Mouse (Mus musculus): Measurements from ENCODE around the gene Efna5. TPM values are rescaled to one million over a fixed set of nuclear protein-coding genes. Genes with fewer than 3 reads are reported as not detected.

Efna5 gene
- polyA plus RNA-seq, 1 experiment from 2014 or later: 75.1 TPM

GRCm38 (mm10) chr17:62685181-62685580 lies 195.9 kb downstream of the Efna5 start:
- no peak overlapping the region for H3K9ac ChIP-seq
- ATAC-seq (ENCODE audit: low FRiP score, low read depth): no peak
- H3K27ac ChIP-seq: peak overlapping the region; percentile 33; the same call in 1 of the 2 replicates
- H3K4me3 ChIP-seq: no peak overlapping the region
- no peaks in the 10 kb centered on the region for H3K27me3 ChIP-seq
- peaks cover 37% of the 10 kb centered on the region for H3K4me1 ChIP-seq
- no peaks in the 10 kb centered on the region for H3K9me3 ChIP-seq
- H3K4me2 ChIP-seq (replicated peaks): no peak overlapping the region
- WGBS: 46% methylated on average over 6 of the region's 6 CpGs
- H3K36me3 ChIP-seq: no peaks in the 10 kb centered on the region

GRCm38 (mm10) chr17:62683142-62683541 lies 198.0 kb downstream of the Efna5 start:
- no peak overlapping the region for H3K4me2 ChIP-seq (replicated peaks)
- H3K9ac ChIP-seq: no peak overlapping the region
- ATAC-seq (ENCODE audit: low FRiP score, low read depth): no peak
- H3K36me3 ChIP-seq: no peaks in the 10 kb centered on the region
- WGBS: 85% methylated on average over 5 of the region's 5 CpGs
- H3K9me3 ChIP-seq: no peaks in the 10 kb centered on the region
- H3K4me1 ChIP-seq: peaks cover 33% of the 10 kb centered on the region
- H3K27ac ChIP-seq: no peak overlapping the region
- no peak overlapping the region for H3K4me3 ChIP-seq
- no peaks in the 10 kb centered on the region for H3K27me3 ChIP-seq

- Histone ChIP-seq H3K36me3 (no peaks in the 10 kb centered on the region), H3K9ac (no peak overlapping the region), H3K4me3 (no peak overlapping the region), H3K4me2 (replicated peaks) (no peak overlapping the region), H3K9me3 (no peaks in the 10 kb centered on the region), H3K27me3 (no peaks in the 10 kb centered on the region), H3K4me1 (peaks cover 37% of the 10 kb centered on the region), H3K27ac (no peak overlapping the region)
- WGBS: 26% methylated on average over 1 of the region's 1 CpGs
- ATAC-seq (ENCODE audit: low FRiP score, low read depth): no peak
Observed at GRCm38 (mm10) chr17:62681726-62682125, 199.4 kb downstream of the Efna5 start.

- Histone ChIP-seq H3K27ac (no peak overlapping the region), H3K4me2 (replicated peaks) (no peak overlapping the region), H3K4me1 (peaks cover 42% of the 10 kb centered on the region), H3K36me3 (no peaks in the 10 kb centered on the region), H3K9me3 (no peaks in the 10 kb centered on the region), H3K27me3 (no peaks in the 10 kb centered on the region), H3K9ac (no peak overlapping the region), H3K4me3 (no peak overlapping the region)
- WGBS: 63% methylated on average over 1 of the region's 1 CpGs
- no peak for ATAC-seq (ENCODE audit: low FRiP score, low read depth)
Observed at GRCm38 (mm10) chr17:62680737-62681136, 200.4 kb downstream of the Efna5 start.

GRCm38 (mm10) chr17:62676832-62677231 lies 204.3 kb downstream of the Efna5 start:
- no peak for ATAC-seq (ENCODE audit: low FRiP score, low read depth)
- Histone ChIP-seq H3K4me2 (replicated peaks) (no peak overlapping the region), H3K4me1 (peaks cover 43% of the 10 kb centered on the region), H3K27me3 (no peaks in the 10 kb centered on the region), H3K36me3 (no peaks in the 10 kb centered on the region), H3K9me3 (no peaks in the 10 kb centered on the region), H3K27ac (no peak overlapping the region), H3K9ac (no peak overlapping the region), H3K4me3 (no peak overlapping the region)
- WGBS: 71% methylated on average over 6 of the region's 6 CpGs

GRCm38 (mm10) chr17:62676409-62676808 lies 204.7 kb downstream of the Efna5 start:
- no peak for ATAC-seq (ENCODE audit: low FRiP score, low read depth)
- H3K27ac ChIP-seq: no peak overlapping the region
- H3K4me3 ChIP-seq: no peak overlapping the region
- H3K4me2 ChIP-seq (replicated peaks): no peak overlapping the region
- peaks cover 45% of the 10 kb centered on the region for H3K4me1 ChIP-seq
- no peaks in the 10 kb centered on the region for H3K27me3 ChIP-seq
- no peaks in the 10 kb centered on the region for H3K36me3 ChIP-seq
- no peaks in the 10 kb centered on the region for H3K9me3 ChIP-seq
- WGBS: 52% methylated on average over 6 of the region's 6 CpGs
- H3K9ac ChIP-seq: no peak overlapping the region

GRCm38 (mm10) chr17:62675811-62676255 lies 205.3 kb downstream of the Efna5 start:
- no peaks in the 10 kb centered on the region for H3K27me3 ChIP-seq
- no peak overlapping the region for H3K4me3 ChIP-seq
- no peak overlapping the region for H3K4me2 ChIP-seq (replicated peaks)
- no peak for ATAC-seq (ENCODE audit: low FRiP score, low read depth)
- H3K9me3 ChIP-seq: no peaks in the 10 kb centered on the region
- peaks cover 45% of the 10 kb centered on the region for H3K4me1 ChIP-seq
- no peak overlapping the region for H3K27ac ChIP-seq
- H3K36me3 ChIP-seq: no peaks in the 10 kb centered on the region
- WGBS: 33% methylated on average over 5 of the region's 5 CpGs
- H3K9ac ChIP-seq: no peak overlapping the region

GRCm38 (mm10) chr17:62672068-62672467 lies 209.0 kb downstream of the Efna5 start:
- no peak overlapping the region for H3K4me2 ChIP-seq (replicated peaks)
- 59% methylated on average over 8 of the region's 8 CpGs for WGBS

GRCm38 (mm10) chr17:62666761-62667160 lies 214.4 kb downstream of the Efna5 start:
- WGBS: 51% methylated on average over 6 of the region's 6 CpGs
- no peaks in the 10 kb centered on the region for H3K9me3 ChIP-seq
- H3K27me3 ChIP-seq: no peaks in the 10 kb centered on the region
- H3K9ac ChIP-seq: no peak overlapping the region
- H3K4me2 ChIP-seq (replicated peaks): no peak overlapping the region
- no peak for ATAC-seq (ENCODE audit: low FRiP score, low read depth)
- H3K27ac ChIP-seq: no peak overlapping the region
- H3K36me3 ChIP-seq: no peaks in the 10 kb centered on the region
- peaks cover 28% of the 10 kb centered on the region for H3K4me1 ChIP-seq
- H3K4me3 ChIP-seq: no peak overlapping the region

More at GRCm38 (mm10) chr17:62672068-62672467, 209.0 kb downstream of the Efna5 start:
- Histone ChIP-seq H3K4me3 (no peak overlapping the region), H3K9ac (no peak overlapping the region), H3K4me1 (peaks cover 39% of the 10 kb centered on the region), H3K27me3 (no peaks in the 10 kb centered on the region), H3K36me3 (no peaks in the 10 kb centered on the region), H3K27ac (no peak overlapping the region), H3K9me3 (no peaks in the 10 kb centered on the region)
- no peak for ATAC-seq (ENCODE audit: low FRiP score, low read depth)

- no peaks in the 10 kb centered on the region for H3K27me3 ChIP-seq
- WGBS: 89% methylated on average over 7 of the region's 7 CpGs
Observed at GRCm38 (mm10) chr17:62665823-62666222, 215.3 kb downstream of the Efna5 start.

GRCm38 (mm10) chr17:62664709-62665108 lies 216.4 kb downstream of the Efna5 start:
- no peaks in the 10 kb centered on the region for H3K27me3 ChIP-seq
- no peak for ATAC-seq (ENCODE audit: low FRiP score, low read depth)
- no peaks in the 10 kb centered on the region for H3K9me3 ChIP-seq
- no peak overlapping the region for H3K4me2 ChIP-seq (replicated peaks)
- peaks cover 28% of the 10 kb centered on the region for H3K4me1 ChIP-seq
- WGBS: 60% methylated on average over 2 of the region's 2 CpGs
- no peak overlapping the region for H3K9ac ChIP-seq
- H3K27ac ChIP-seq: no peak overlapping the region
- H3K36me3 ChIP-seq: no peaks in the 10 kb centered on the region
- H3K4me3 ChIP-seq: no peak overlapping the region

More at GRCm38 (mm10) chr17:62665823-62666222, 215.3 kb downstream of the Efna5 start:
- no peak overlapping the region for H3K27ac ChIP-seq
- peaks cover 23% of the 10 kb centered on the region for H3K4me1 ChIP-seq
- ATAC-seq (ENCODE audit: low FRiP score, low read depth): no peak
- H3K4me2 ChIP-seq (replicated peaks): no peak overlapping the region
- no peak overlapping the region for H3K4me3 ChIP-seq
- H3K9ac ChIP-seq: no peak overlapping the region
- H3K36me3 ChIP-seq: no peaks in the 10 kb centered on the region
- no peaks in the 10 kb centered on the region for H3K9me3 ChIP-seq

- no peak overlapping the region for H3K4me3 ChIP-seq
- no peaks in the 10 kb centered on the region for H3K36me3 ChIP-seq
- H3K27me3 ChIP-seq: no peaks in the 10 kb centered on the region
- peaks cover 33% of the 10 kb centered on the region for H3K4me1 ChIP-seq
- no peak overlapping the region for H3K27ac ChIP-seq
- 42% methylated on average over 7 of the region's 7 CpGs for WGBS
- no peaks in the 10 kb centered on the region for H3K9me3 ChIP-seq
- ATAC-seq (ENCODE audit: low FRiP score, low read depth): no peak
- H3K4me2 ChIP-seq (replicated peaks): no peak overlapping the region
- no peak overlapping the region for H3K9ac ChIP-seq
Observed at GRCm38 (mm10) chr17:62661801-62662200, 219.3 kb downstream of the Efna5 start.

GRCm38 (mm10) chr17:62659501-62660175 lies 221.5 kb downstream of the Efna5 start:
- Histone ChIP-seq H3K27me3 (no peaks in the 10 kb centered on the region), H3K4me3 (no peak overlapping the region), H3K4me2 (replicated peaks) (no peak overlapping the region), H3K4me1 (peaks cover 41% of the 10 kb centered on the region), H3K27ac (no peak overlapping the region), H3K9ac (no peak overlapping the region), H3K9me3 (no peaks in the 10 kb centered on the region), H3K36me3 (no peaks in the 10 kb centered on the region)
- ATAC-seq (ENCODE audit: low FRiP score, low read depth): no peak
- WGBS: 83% methylated on average over 14 of the region's 14 CpGs

Data from limb, embryonic 13.5 days (tissue).